In the genomic region with DNA sequence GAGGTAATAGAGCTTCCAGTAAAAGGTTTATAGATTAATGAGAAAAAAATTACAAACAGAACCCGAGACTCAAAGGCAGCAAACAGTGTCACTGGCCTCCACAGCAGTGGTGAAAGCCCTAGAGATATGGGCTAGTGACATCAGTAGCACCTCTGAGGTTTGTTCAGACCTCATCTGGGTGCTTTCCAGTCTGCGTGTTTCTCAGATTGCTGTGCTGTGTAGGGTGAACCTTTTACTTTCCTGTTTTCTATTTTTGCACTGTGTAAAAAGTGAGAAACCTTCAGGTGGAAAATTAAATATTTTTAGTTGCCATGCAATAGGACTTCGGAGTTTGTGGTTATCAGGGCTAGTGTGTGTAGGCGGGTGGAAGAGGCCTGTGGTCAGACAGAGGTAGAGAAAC, we compare ENCODE assay signal across 11 mouse cellular contexts.
"Had no signal": no experiment of that assay in that cellular context is flagged by ENCODE, and none has a peak within 500 bp of the region (broad histone marks: within the 10 kb centered on the region; RNA-seq: fewer than 3 reads in every experiment).

No protein-coding gene starts in this region.

- H3K4me2 ChIP-seq: limb, embryonic 15.5 days; liver, embryonic 12.5 days; lung, embryonic 14.5 days; midbrain, embryonic 13.5 days had no signal

- DNase-seq: kidney, adult 9 months; kidney, postnatal 14 days; lung, embryonic 14.5 days; lung, postnatal 14 days; thymus, postnatal 36 days had no signal

- ATAC-seq: inflammation-experienced regulatory T-cells, adult 6 months; intestine, postnatal 0 days; liver, embryonic 12.5 days; midbrain, embryonic 13.5 days had no signal

- H3K4me1 ChIP-seq: limb, embryonic 15.5 days; liver, embryonic 12.5 days; midbrain, embryonic 13.5 days had no signal

- H3K4me3 ChIP-seq: limb, embryonic 15.5 days; liver, embryonic 12.5 days; midbrain, embryonic 13.5 days had no signal

- H3K27ac ChIP-seq: limb, embryonic 15.5 days; liver, embryonic 12.5 days; macrophage; midbrain, embryonic 13.5 days had no signal

- H3K9ac ChIP-seq: limb, embryonic 15.5 days; liver, embryonic 12.5 days; lung, embryonic 14.5 days; midbrain, embryonic 13.5 days had no signal

- H3K9me3 ChIP-seq: limb, embryonic 15.5 days; liver, embryonic 12.5 days had no signal

- H3K36me3 ChIP-seq: limb, embryonic 15.5 days; liver, embryonic 12.5 days; midbrain, embryonic 13.5 days had no signal

- H3K27me3 ChIP-seq: limb, embryonic 15.5 days; liver, embryonic 12.5 days; midbrain, embryonic 13.5 days had no signal
